Mouse (Mus musculus) stomach, postnatal 0 days (tissue): ENCODE measurements around the gene Pip4k2a. TPM values are rescaled to one million over a fixed set of nuclear protein-coding genes. Genes with fewer than 3 reads are reported as not detected.

Experiments
- ATAC-seq: fragments of 200-750 bp; cut with Nextera tagmentation; 2 replicates; pipeline ENCODE4 v1.8.0; 2017; ENCODE audit not compliant: low FRiP score, low TSS enrichment
- DNase-seq: peaks from one replicate; pipeline ENCODE4 v3.0.0-alpha.2; 2016; ENCODE audit warnings: low spot score
- H3K27ac ChIP-seq: fragments of 300-500 bp; sonication (generic); replicated peaks from 2 replicates; pipeline ENCODE4 v1.5.1; 2014; ENCODE audit warnings: mild to moderate bottlenecking, control low read depth
- H3K27me3 ChIP-seq: fragments of 300-500 bp; sonication (generic); 2 replicates; pipeline ENCODE4 v1.6.1; 2014; ENCODE audit warnings: low read length; ENCODE audit not compliant: control insufficient read depth, insufficient read depth
- H3K36me3 ChIP-seq: fragments of 300-500 bp; sonication (generic); 2 replicates; pipeline ENCODE4 v1.6.1; 2014; ENCODE audit warnings: low read length, mixed read lengths; ENCODE audit not compliant: control insufficient read depth, insufficient read depth
- H3K4me1 ChIP-seq: fragments of 300-500 bp; sonication (generic); replicated peaks from 2 replicates; pipeline ENCODE4 v1.6.1; 2014; ENCODE audit warnings: antibody characterized with exemption; ENCODE audit not compliant: control insufficient read depth, insufficient read depth
- H3K4me2 ChIP-seq: fragments of 300-500 bp; sonication (generic); replicated peaks from 2 replicates; pipeline ENCODE4 v1.6.1; 2014; ENCODE audit warnings: low read depth, mild to moderate bottlenecking, control low read depth, moderate library complexity
- H3K4me3 ChIP-seq: fragments of 300-500 bp; sonication (generic); 2 replicates; pipeline ENCODE4 v1.5.1; 2014; ENCODE audit warnings: low read depth, low read length, control low read depth
- H3K9ac ChIP-seq: fragments of 300-500 bp; sonication (generic); 2 replicates; pipeline ENCODE4 v1.6.1; 2014; ENCODE audit warnings: mild to moderate bottlenecking, low read length, control low read depth, mixed read lengths
- H3K9me3 ChIP-seq: fragments of 300-500 bp; sonication (generic); 2 replicates; pipeline ENCODE4 v1.6.1; 2016; ENCODE audit warnings: low read length; ENCODE audit not compliant: control insufficient read depth
- CTCF ChIP-seq: IDR thresholded peaks from 2 replicates; pipeline ENCODE4 v1.5.1; 2016; ENCODE audit warnings: antibody characterized with exemption, low read depth, mild to moderate bottlenecking, moderate library complexity
- EP300 ChIP-seq: optimal IDR thresholded peaks from 2 replicates; pipeline ENCODE3; 2016; ENCODE audit warnings: antibody characterized with exemption
- WGBS: fragments of 180-500 bp; shearing (Covaris S2); extraction: QIAGEN DNeasy Blood & Tissue Kit; methylation state at CpG from one replicate; pipeline ENCODE4 v1.1.7; 2014; 5-methylcytosine and 5-hydroxymethylcytosine counted together
- polyA plus RNA-seq: library from polyadenylated mRNA; unstranded; fragments of >200 nt; fragmentation: Nextera tagmentation; extraction: Ambion mirVana; gene quantifications from 2 replicates; pipeline ENCODE4 v1.2.1, GENCODE M21; 2015

The Pip4k2a gene
- polyA plus RNA-seq, 1 experiment from 2014 or later: 4.5 TPM

DNA sequence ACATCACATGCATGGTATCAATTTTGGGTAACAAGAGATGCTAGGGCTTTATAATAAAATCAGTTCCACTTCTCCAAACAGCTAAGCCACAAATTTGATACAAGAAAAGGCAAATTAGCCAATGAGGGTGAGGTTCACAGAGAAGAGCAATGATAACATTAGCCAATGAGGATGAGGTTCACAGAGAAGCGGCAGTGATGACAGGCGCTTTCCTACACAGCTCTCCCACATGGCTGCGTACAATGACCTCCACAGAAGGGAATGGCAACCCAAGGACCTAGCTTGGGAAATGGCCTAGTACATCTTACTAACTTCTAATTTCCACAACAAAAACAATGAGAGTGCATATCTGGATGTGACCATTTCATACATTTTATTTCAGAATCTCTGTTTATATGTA, 140.0 kb downstream of the Pip4k2a start:
- ATAC-seq: no peak
- Histone ChIP-seq H3K27ac (no peak overlapping the region), H3K27me3 (no peaks in the 10 kb centered on the region), H3K4me1 (no peaks in the 10 kb centered on the region), H3K9ac (no peak overlapping the region), H3K4me3 (no peak overlapping the region), H3K36me3 (no peaks in the 10 kb centered on the region), H3K9me3 (no peaks in the 10 kb centered on the region), H3K4me2 (no peak overlapping the region)
- WGBS: 98% methylated on average over 3 of the region's 3 CpGs
- TF ChIP-seq CTCF (no peak), EP300 (no peak)
- no peak for DNase-seq

DNA sequence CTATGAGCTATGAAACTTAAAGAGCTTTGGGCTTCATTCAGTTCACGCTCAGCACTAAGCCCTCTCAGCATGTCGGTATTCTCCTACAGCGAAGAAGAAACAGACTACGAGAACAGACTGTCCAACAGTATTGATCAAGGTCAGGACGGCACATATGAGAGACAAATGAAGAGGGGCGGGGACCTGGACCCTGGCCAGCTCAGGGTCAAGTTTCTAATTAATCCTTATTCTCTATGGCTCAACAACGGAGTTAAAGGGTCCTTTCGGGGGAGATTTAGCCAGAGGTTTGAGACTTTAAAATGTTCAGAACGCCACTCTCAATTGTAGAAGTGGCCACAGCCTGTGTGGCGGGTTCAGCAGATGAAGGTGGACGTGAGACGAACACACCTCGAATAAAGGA, 141.5 kb downstream of the Pip4k2a start:
- H3K9ac ChIP-seq: no peak overlapping the region
- no peak overlapping the region for H3K4me2 ChIP-seq
- no peaks in the 10 kb centered on the region for H3K4me1 ChIP-seq
- no peak for ATAC-seq
- H3K27ac ChIP-seq: no peak overlapping the region
- H3K4me3 ChIP-seq: no peak overlapping the region
- TF ChIP-seq EP300: no peak
- no peak for TF ChIP-seq CTCF
- no peak for DNase-seq
- H3K36me3 ChIP-seq: no peaks in the 10 kb centered on the region; the same call in 1 of the 2 replicates
- H3K9me3 ChIP-seq: no peaks in the 10 kb centered on the region
- WGBS: 69% methylated on average over 13 of the region's 13 CpGs
- no peaks in the 10 kb centered on the region for H3K27me3 ChIP-seq

DNA sequence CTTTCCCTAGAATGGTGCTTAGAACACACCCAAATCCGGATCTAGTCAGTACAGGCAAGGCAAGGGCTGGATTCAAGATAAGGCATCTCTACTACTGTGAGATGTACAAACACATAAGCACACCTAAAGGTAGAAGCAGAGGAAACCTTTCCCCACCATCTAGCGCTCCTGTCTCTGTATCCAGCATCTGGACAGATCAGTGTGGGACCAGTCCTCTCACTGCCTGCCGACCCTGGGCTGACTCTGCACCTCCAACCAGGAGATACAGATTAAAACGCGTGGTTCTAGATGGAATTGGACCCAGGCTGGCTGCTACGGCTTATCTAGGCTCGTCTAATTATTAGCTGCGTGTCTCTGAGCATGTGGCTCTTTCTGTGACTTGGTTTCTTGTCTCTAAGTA, 142.7 kb downstream of the Pip4k2a start:
- Histone ChIP-seq H3K9ac (no peak overlapping the region), H3K27ac (no peak overlapping the region), H3K4me1 (no peaks in the 10 kb centered on the region), H3K4me2 (no peak overlapping the region), H3K27me3 (no peaks in the 10 kb centered on the region), H3K4me3 (no peak overlapping the region), H3K9me3 (no peaks in the 10 kb centered on the region), H3K36me3 (no peaks in the 10 kb centered on the region; the same call in 1 of the 2 replicates)
- DNase-seq (no peak), ATAC-seq (no peak)
- TF ChIP-seq EP300 (no peak), CTCF (no peak)
- 49% methylated on average over 8 of the region's 8 CpGs for WGBS

DNA sequence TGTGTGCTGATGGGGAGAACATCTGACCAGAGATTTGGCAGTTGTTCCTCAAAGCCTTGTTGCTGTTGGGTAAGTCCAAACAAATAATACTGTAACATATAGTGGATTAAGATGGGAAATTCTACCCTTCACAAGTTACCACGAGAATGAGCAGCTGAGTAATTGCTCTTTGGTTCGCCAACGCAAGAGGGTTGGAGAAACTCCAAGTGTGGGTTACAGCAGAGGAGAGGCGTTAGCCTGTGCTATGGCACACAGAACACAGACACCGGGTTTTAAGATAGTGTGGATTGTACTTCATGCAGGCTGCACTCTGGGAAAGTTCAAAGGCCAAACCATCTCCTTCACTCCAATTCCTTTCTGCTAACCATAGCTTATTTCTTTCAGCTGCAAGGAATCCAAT, 144.6 kb downstream of the Pip4k2a start:
- WGBS: 66% methylated on average over 5 of the region's 5 CpGs
- H3K27ac ChIP-seq: no peak overlapping the region
- TF ChIP-seq CTCF (no peak), EP300 (no peak)
- H3K4me1 ChIP-seq: no peaks in the 10 kb centered on the region
- H3K27me3 ChIP-seq: no peaks in the 10 kb centered on the region
- no peaks in the 10 kb centered on the region; the same call in 1 of the 2 replicates for H3K36me3 ChIP-seq
- H3K4me2 ChIP-seq: no peak overlapping the region
- no peaks in the 10 kb centered on the region for H3K9me3 ChIP-seq
- no peak overlapping the region for H3K9ac ChIP-seq
- no peak overlapping the region for H3K4me3 ChIP-seq
- ATAC-seq (no peak), DNase-seq (no peak)

DNA sequence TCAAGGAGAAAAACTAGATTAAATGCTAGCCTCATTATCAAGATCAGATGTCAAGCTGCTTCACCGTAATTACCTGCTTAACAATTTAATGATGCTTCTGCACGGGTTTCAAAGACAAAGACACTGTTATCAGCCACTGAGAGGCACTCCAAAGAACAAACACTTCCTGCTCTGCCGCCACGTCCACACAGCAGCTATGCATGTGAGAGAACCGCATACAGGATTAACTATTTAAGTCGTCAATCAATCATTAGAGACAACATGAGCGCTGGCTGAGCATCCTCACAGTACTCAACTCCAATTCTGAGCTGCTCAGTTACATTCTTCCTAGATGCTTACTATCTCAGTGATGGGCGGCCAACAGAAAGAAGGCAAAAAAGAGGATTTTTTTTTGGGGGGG, 147.3 kb downstream of the Pip4k2a start:
- no peak for TF ChIP-seq CTCF
- no peak for TF ChIP-seq EP300
- 54% methylated on average over 8 of the region's 8 CpGs for WGBS
- H3K4me3 ChIP-seq: no peak overlapping the region
- no peaks in the 10 kb centered on the region for H3K9me3 ChIP-seq
- H3K4me2 ChIP-seq: no peak overlapping the region
- no peaks in the 10 kb centered on the region for H3K27me3 ChIP-seq
- no peaks in the 10 kb centered on the region; the same call in 1 of the 2 replicates for H3K36me3 ChIP-seq
- no peaks in the 10 kb centered on the region for H3K4me1 ChIP-seq
- no peak overlapping the region for H3K9ac ChIP-seq
- no peak overlapping the region for H3K27ac ChIP-seq
- no peak for DNase-seq
- ATAC-seq: no peak

DNA sequence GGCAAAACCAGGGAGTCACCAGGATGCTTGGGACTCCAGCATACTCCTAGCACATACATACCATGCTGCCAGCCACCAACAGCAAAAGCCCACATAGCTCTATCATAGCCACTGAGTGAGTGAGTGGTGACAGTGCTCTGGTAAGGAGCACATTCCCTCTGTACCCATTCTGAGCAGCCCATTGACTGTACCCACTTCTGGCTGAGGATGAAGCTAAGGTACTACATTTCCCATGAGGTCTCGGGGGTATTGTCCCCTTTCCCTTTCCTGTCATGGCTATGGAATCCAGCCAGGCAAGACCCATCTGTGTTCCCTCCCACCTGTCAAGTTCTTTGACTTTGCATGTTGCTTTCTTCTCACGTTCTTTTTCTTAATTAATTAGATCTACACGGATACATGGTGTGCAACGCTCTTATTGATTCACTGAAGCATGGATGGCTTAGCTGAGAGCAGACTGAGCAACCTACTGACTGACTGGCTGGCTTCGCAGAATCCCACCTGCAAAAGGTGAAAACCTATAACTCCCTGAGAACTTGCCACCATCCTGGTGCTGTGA, 149.8 kb downstream of the Pip4k2a start:
- ATAC-seq (no peak), DNase-seq (no peak)
- Histone ChIP-seq H3K27me3 (no peaks in the 10 kb centered on the region), H3K4me3 (no peak overlapping the region), H3K4me1 (no peaks in the 10 kb centered on the region), H3K4me2 (no peak overlapping the region), H3K9me3 (no peaks in the 10 kb centered on the region), H3K27ac (no peak overlapping the region), H3K9ac (no peak overlapping the region), H3K36me3 (no peaks in the 10 kb centered on the region; the same call in 1 of the 2 replicates)
- 78% methylated on average over 5 of the region's 5 CpGs for WGBS
- no peak for TF ChIP-seq CTCF
- no peak for TF ChIP-seq EP300
